Mouse (Mus musculus) heart, embryonic 14.5 days (tissue): ENCODE data around the gene Usf1. TPM values are rescaled to one million over a fixed set of nuclear protein-coding genes. Genes with fewer than 3 reads are reported as not detected.

Experiments
- ATAC-seq: fragments of 200-750 bp; cut with Nextera tagmentation; 2 replicates; pipeline ENCODE4 v1.8.0; 2017; ENCODE audit warnings: low read depth, moderate TSS enrichment; ENCODE audit not compliant: insufficient number of reproducible peaks, insufficient read depth, low FRiP score
- H3K27ac ChIP-seq, 2 experiments: fragments of 200-500 bp in 1 of 2; fragments of 300-500 bp in 1 of 2; sonication (generic) in 1 of 2; replicated peaks in 1 of 2; 2 replicates each; pipeline ENCODE4 v1.5.1; 2012 to 2014; ENCODE audit warnings: low read depth in 2 of 2, low read length in 2 of 2, control low read depth in 1 of 2, mild to moderate bottlenecking in 1 of 2, mixed read lengths in 1 of 2; ENCODE audit not compliant: control insufficient read depth in 1 of 2, insufficient read depth in 1 of 2
- H3K27me3 ChIP-seq: fragments of 300-500 bp; sonication (generic); 2 replicates; pipeline ENCODE4 v1.6.1; 2014; ENCODE audit warnings: mild to moderate bottlenecking, low read length, control low read depth; ENCODE audit not compliant: control insufficient read depth, insufficient read depth
- H3K36me3 ChIP-seq: fragments of 300-500 bp; sonication (generic); 2 replicates; pipeline ENCODE4 v1.6.1; 2014; ENCODE audit warnings: mild to moderate bottlenecking, control low read depth, low read length, mixed read lengths; ENCODE audit not compliant: control insufficient read depth, insufficient read depth
- H3K4me1 ChIP-seq, 2 experiments: fragments of 200-500 bp in 1 of 2; fragments of 300-500 bp in 1 of 2; sonication (generic) in 1 of 2; 2 replicates each; pipeline ENCODE4 v1.6.1; 2012 to 2014; ENCODE audit warnings: low read length in 2 of 2, control low read depth in 1 of 2, mixed read lengths in 1 of 2; ENCODE audit not compliant: control insufficient read depth in 2 of 2, insufficient read depth in 2 of 2
- H3K4me2 ChIP-seq: fragments of 300-500 bp; sonication (generic); 2 replicates; pipeline ENCODE4 v1.6.1; 2014; ENCODE audit warnings: mild to moderate bottlenecking, low read length
- H3K4me3 ChIP-seq, 2 experiments: fragments of 200-500 bp in 1 of 2; fragments of 300-500 bp in 1 of 2; sonication (generic) in 1 of 2; 2 replicates each; pipeline ENCODE4 v1.5.1; 2012 to 2014; ENCODE audit warnings: low read length in 2 of 2, mild to moderate bottlenecking in 2 of 2, control low read depth in 1 of 2, low read depth in 1 of 2, moderate library complexity in 1 of 2; ENCODE audit not compliant: control insufficient read depth in 1 of 2, insufficient read depth in 1 of 2
- H3K9ac ChIP-seq: fragments of 300-500 bp; sonication (generic); 2 replicates; pipeline ENCODE4 v1.6.1; 2014; ENCODE audit warnings: mild to moderate bottlenecking, low read length
- H3K9me3 ChIP-seq: fragments of 300-500 bp; sonication (generic); 2 replicates; pipeline ENCODE4 v1.6.1; 2016; ENCODE audit warnings: low read length, control low read depth; ENCODE audit not compliant: control insufficient read depth
- WGBS: fragments of 180-500 bp; shearing (Covaris S2); extraction: QIAGEN DNeasy Blood & Tissue Kit; methylation state at CpG from one replicate; pipeline ENCODE4 v1.1.7; 2014; 5-methylcytosine and 5-hydroxymethylcytosine counted together
- polyA plus RNA-seq: library from polyadenylated mRNA; unstranded; fragments of >200 nt; fragmentation: Nextera tagmentation; extraction: Ambion mirVana; gene quantifications from 2 replicates; pipeline ENCODE4 v1.2.1, GENCODE M21; 2014

Usf1 gene
- 46.7 and 58.5 TPM in 2 replicates for polyA plus RNA-seq

- under 1% methylated on average over 36 of the region's 36 CpGs for WGBS
- Histone ChIP-seq H3K27me3 (no peaks in the 10 kb centered on the region), H3K4me2 (peak within 1 kb of the TSS; percentile 60), H3K36me3 (peaks cover 17% of the 10 kb centered on the region), H3K27ac (peak within 1 kb of the TSS; percentile 90 to 93), H3K4me3 (peak within 1 kb of the TSS; percentile 87 to 97), H3K4me1 (peaks cover 2 to 7% of the 10 kb centered on the region in 2 experiments; a peak in 3 of 4 replicates), H3K9me3 (no peaks in the 10 kb centered on the region), H3K9ac (peak within 1 kb of the TSS; percentile 97)
- peak; percentile 93 for ATAC-seq
Observed at GRCm38 (mm10) chr1:171410947-171411484, at the start of gene Usf1. Gene Usf1 (plus strand): TSS chr1:171411313.

DNA sequence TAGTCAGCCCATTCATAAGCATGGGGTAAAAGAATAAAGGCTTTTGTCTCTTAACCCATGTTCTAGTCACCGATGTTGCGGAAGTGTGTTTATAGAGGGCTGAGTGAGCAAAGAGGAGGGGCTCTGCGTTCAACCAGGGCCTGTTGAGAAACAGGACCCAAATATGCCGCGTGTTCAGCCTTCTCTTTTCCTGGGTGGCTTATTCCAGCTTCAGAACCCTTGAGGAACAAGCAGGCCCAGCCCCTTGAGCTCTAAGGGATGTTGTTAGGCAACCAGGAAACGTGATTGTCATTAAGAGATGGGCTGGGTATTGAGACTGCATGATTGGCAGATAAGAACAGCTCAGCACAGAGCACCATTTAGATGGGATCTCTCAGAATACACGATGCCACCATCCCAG lies 45.2 kb upstream of the Usf1 start:
- H3K4me3 ChIP-seq: no peak overlapping the region
- H3K9me3 ChIP-seq: no peaks in the 10 kb centered on the region
- H3K9ac ChIP-seq: no peak overlapping the region
- no peak for ATAC-seq
- H3K4me1 ChIP-seq: no peaks in the 10 kb centered on the region
- H3K4me2 ChIP-seq: no peak overlapping the region
- no peak overlapping the region for H3K27ac ChIP-seq
- no peaks in the 10 kb centered on the region for H3K36me3 ChIP-seq
- 0 out of 2 replicates have a peak, but pooled peaks cover 3% of the 10 kb centered on the region for H3K27me3 ChIP-seq
- 65% methylated on average over 7 of the region's 7 CpGs for WGBS

GRCm38 (mm10) chr1:171369845-171370556 lies 41.1 kb upstream of the Usf1 start, which contains the start of gene Nectin4:
Gene Nectin4 (plus strand): TSS chr1:171370099.
- peaks cover 9% of the 10 kb centered on the region; the same call in 1 of the 2 replicates for H3K27me3 ChIP-seq
- no peaks in the 10 kb centered on the region for H3K9me3 ChIP-seq
- no peak within 1 kb of the TSS for H3K27ac ChIP-seq
- no peak for ATAC-seq
- H3K4me1 ChIP-seq: peaks cover 0 to 2% of the 10 kb centered on the region in 2 experiments; a peak in 1 of 4 replicates
- no peak within 1 kb of the TSS for H3K4me3 ChIP-seq
- H3K36me3 ChIP-seq: no peaks in the 10 kb centered on the region
- WGBS: 40% methylated on average over 20 of the region's 20 CpGs
- no peak within 1 kb of the TSS for H3K9ac ChIP-seq
- H3K4me2 ChIP-seq: no peak within 1 kb of the TSS

GRCm38 (mm10) chr1:171372880-171373279 lies 38.2 kb upstream of the Usf1 start:
- Histone ChIP-seq H3K27me3 (peaks cover 9% of the 10 kb centered on the region; the same call in 1 of the 2 replicates), H3K36me3 (no peaks in the 10 kb centered on the region), H3K9me3 (no peaks in the 10 kb centered on the region), H3K27ac (no peak overlapping the region), H3K4me2 (no peak overlapping the region), H3K4me3 (no peak overlapping the region), H3K4me1 (peaks cover 2 to 6% of the 10 kb centered on the region in 2 experiments; a peak in 2 of 4 replicates), H3K9ac (no peak overlapping the region)
- 55% methylated on average over 3 of the region's 3 CpGs for WGBS
- ATAC-seq: no peak

GRCm38 (mm10) chr1:171373946-171374345 lies 37.2 kb upstream of the Usf1 start:
- no peak overlapping the region for H3K4me3 ChIP-seq
- H3K36me3 ChIP-seq: no peaks in the 10 kb centered on the region
- H3K4me1 ChIP-seq: peaks cover 2 to 6% of the 10 kb centered on the region in 2 experiments; a peak in 2 of 4 replicates
- H3K4me2 ChIP-seq: no peak overlapping the region
- H3K9ac ChIP-seq: no peak overlapping the region
- H3K27me3 ChIP-seq: peaks cover 9% of the 10 kb centered on the region; the same call in 1 of the 2 replicates
- H3K9me3 ChIP-seq: no peaks in the 10 kb centered on the region
- H3K27ac ChIP-seq: no peak overlapping the region
- 2% methylated on average over 4 of the region's 4 CpGs for WGBS
- no peak for ATAC-seq

DNA sequence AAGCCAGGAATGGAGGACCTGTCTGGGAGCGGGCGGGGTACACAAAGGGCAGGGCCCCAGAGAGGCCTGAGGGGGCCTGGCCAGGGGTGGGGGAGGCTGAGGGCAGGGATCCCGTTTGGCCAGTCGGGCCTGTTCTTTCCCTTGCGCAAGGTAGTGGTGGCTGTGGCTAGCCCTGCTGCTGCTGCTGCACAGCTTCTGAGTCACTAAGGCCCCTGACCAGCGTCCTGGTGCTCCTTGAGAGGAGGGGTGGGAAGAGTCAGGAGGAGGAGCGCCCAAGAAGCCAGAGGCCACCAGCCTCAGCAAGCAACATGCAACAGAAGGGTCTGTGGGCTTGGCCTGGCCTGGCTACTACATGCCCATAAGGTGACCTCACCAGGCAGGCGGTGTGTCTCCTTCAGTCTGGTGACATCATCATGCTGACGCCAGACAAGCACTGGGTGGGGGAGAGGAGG lies 35.4 kb upstream of the Usf1 start:
- no peak for ATAC-seq
- Histone ChIP-seq H3K4me3 (no peak overlapping the region), H3K9ac (no peak overlapping the region), H3K36me3 (no peaks in the 10 kb centered on the region), H3K27me3 (peaks cover 17% of the 10 kb centered on the region), H3K27ac (no peak overlapping the region), H3K4me1 (peaks cover 2 to 10% of the 10 kb centered on the region in 2 experiments; a peak in 2 of 4 replicates), H3K9me3 (no peaks in the 10 kb centered on the region), H3K4me2 (no peak overlapping the region)
- 45% methylated on average over 9 of the region's 9 CpGs for WGBS

DNA sequence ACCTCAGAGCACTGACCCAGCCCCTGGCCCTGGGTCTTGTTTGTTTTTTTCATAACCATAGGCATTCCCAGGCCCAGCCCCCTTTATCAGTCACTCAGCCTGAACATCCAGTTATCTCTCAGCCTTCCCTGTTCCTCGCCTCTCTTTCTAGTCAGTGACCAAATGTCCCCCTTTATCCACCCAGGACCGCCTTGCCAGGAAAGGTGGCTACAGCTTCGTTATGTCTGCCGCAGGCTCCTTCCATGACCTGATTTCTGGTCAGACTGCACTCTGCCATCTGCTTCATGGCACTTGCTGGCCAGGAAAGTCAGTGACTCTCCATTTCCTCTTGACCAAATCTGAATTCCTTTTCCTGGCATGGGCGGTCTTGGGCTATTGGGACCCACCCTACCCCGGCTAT lies 32.8 kb upstream of the Usf1 start:
- no peak overlapping the region for H3K9ac ChIP-seq
- peaks cover 14% of the 10 kb centered on the region for H3K27me3 ChIP-seq
- ATAC-seq: no peak
- no peak overlapping the region for H3K4me2 ChIP-seq
- no peaks in the 10 kb centered on the region for H3K36me3 ChIP-seq
- no peak overlapping the region for H3K27ac ChIP-seq
- no peaks in the 10 kb centered on the region for H3K9me3 ChIP-seq
- H3K4me1 ChIP-seq: peaks cover 2 to 10% of the 10 kb centered on the region in 2 experiments; a peak in 2 of 4 replicates
- no peak overlapping the region for H3K4me3 ChIP-seq
- 72% methylated on average over 6 of the region's 6 CpGs for WGBS
